Comparison of ENCODE assay signal across 15 mouse cellular contexts in genomic region chr7:123566264-123566663, GRCm38 (mm10).
DNase-seq lines count a peak whose midpoint lies in the region; ATAC-seq and TF ChIP-seq lines count a peak whose summit lies in the region.
"Had no signal": no experiment of that assay in that cellular context is flagged by ENCODE, and none has a peak within 500 bp of the region (broad histone marks: within the 10 kb centered on the region; RNA-seq: fewer than 3 reads in every experiment).

No protein-coding gene starts in this region.

- TF ChIP-seq EP300 in MEL (IDR thresholded peaks at IDR 0.05; ENCODE audit: low read depth in 1 of 2, low read length in 2 of 2): no peak

- no peak overlapping the region for H3K27ac ChIP-seq in MEL (ENCODE audit: control insufficient read depth, low read depth, low read length)
- no peak overlapping the region for H3K27ac ChIP-seq in cerebellum, adult 2 months (ENCODE audit: insufficient read depth, low read length)
- H3K27ac ChIP-seq: forebrain, embryonic 15.5 days; liver, embryonic 15.5 days had no signal

- H3K36me3 ChIP-seq in MEL (ENCODE audit: control insufficient read depth in 1 of 2, insufficient read depth in 2 of 2, low read length in 2 of 2): no peaks in the 10 kb centered on the region
- H3K36me3 ChIP-seq: forebrain, embryonic 15.5 days; liver, embryonic 15.5 days had no signal

- no peak overlapping the region for H3K4me3 ChIP-seq in MEL (ENCODE audit: control insufficient read depth in 1 of 2, insufficient read depth in 1 of 2, low read depth in 2 of 2, low read length in 2 of 2)
- H3K4me3 ChIP-seq in cerebellum, adult 2 months (replicated peaks; ENCODE audit: insufficient read depth, low read depth, low read length): no peak overlapping the region
- H3K4me3 ChIP-seq: forebrain, embryonic 15.5 days; liver, embryonic 15.5 days had no signal

- H3K4me1 ChIP-seq in MEL (ENCODE audit: control insufficient read depth in 1 of 2, insufficient read depth in 2 of 2, low read length in 2 of 2): no peaks in the 10 kb centered on the region
- H3K4me1 ChIP-seq in cerebellum, adult 2 months (ENCODE audit: control insufficient read depth, insufficient read depth, low read length): no peaks in the 10 kb centered on the region
- H3K4me1 ChIP-seq: forebrain, embryonic 15.5 days; liver, embryonic 15.5 days had no signal

- no peaks in the 10 kb centered on the region for H3K27me3 ChIP-seq in MEL (ENCODE audit: control insufficient read depth in 1 of 2, insufficient read depth in 2 of 2, low read length in 2 of 2)
- H3K27me3 ChIP-seq in cerebellum, adult 2 months (ENCODE audit: control insufficient read depth, insufficient read depth, low read length): no peaks in the 10 kb centered on the region
- H3K27me3 ChIP-seq: forebrain, embryonic 15.5 days; liver, embryonic 15.5 days had no signal

- no peaks in the 10 kb centered on the region for H3K79me2 ChIP-seq in MEL (ENCODE audit: control insufficient read depth, insufficient read depth, low read length, poor library complexity)

- peak; percentile 8 to 15 for DNase-seq in cerebellum, postnatal 10 days
- no peak for DNase-seq in cerebellum, adult 9-11 months
- DNase-seq in kidney, postnatal 4 days: peak; percentile 5 to 7
- no peak for DNase-seq in kidney, adult 9 months
- DNase-seq in 3T3-L1 (ENCODE audit: low read depth, low spot score) (peak; percentile 2), MEL (ENCODE audit: low read depth, low spot score) (peak; percentile 15)
- DNase-seq in cerebellum, adult 2 months: no peak
- DNase-seq: cerebellum, adult 9-10 months; gastrocnemius, postnatal 36 days; right cerebral cortex, adult 18-20 months; thymus, adult 2 months had no signal

- H3K9ac ChIP-seq in MEL (ENCODE audit: control insufficient read depth, low read depth, low read length, poor library complexity, severe bottlenecking): no peak overlapping the region
- H3K9ac ChIP-seq: forebrain, embryonic 15.5 days; liver, embryonic 15.5 days had no signal

- WGBS in cerebellum, adult 2 months: 50% methylated on average over 1 of the region's 1 CpGs

- H3K9me3 ChIP-seq in MEL (replicated peaks; ENCODE audit: insufficient read depth, low read length): no peaks in the 10 kb centered on the region
- H3K9me3 ChIP-seq: forebrain, embryonic 15.5 days; liver, embryonic 15.5 days had no signal

- TF ChIP-seq POLR2A in MEL (IDR thresholded peaks at IDR 0.05; ENCODE audit: control insufficient read depth in 1 of 2, insufficient read depth in 1 of 2, low read depth in 1 of 2, low read length in 2 of 2, poor library complexity in 1 of 2): no peak
- no peak for TF ChIP-seq POLR2A in cerebellum, adult 2 months (IDR thresholded peaks at IDR 0.05; ENCODE audit: borderline replicate concordance, insufficient read depth, low read length)

- peak; percentile 41 to 54 (median 46) for TF ChIP-seq CTCF in MEL (IDR thresholded peaks at IDR 0.05 in 2 of 3, conservative IDR thresholded peaks at IDR 0.05 in 1 of 3; ENCODE audit: control insufficient read depth in 1 of 3, insufficient read depth in 1 of 3, low read depth in 2 of 3, low read length in 3 of 3, poor library complexity in 1 of 3, severe bottlenecking in 1 of 3)
- no peak for TF ChIP-seq CTCF in cerebellum, adult 2 months (IDR thresholded peaks at IDR 0.05; ENCODE audit: borderline replicate concordance, insufficient read depth, low read depth, low read length)

- peak; percentile 18 for TF ChIP-seq RAD21 in MEL (IDR thresholded peaks at IDR 0.05; ENCODE audit: low read depth, low read length)

- ATAC-seq in cerebellum, adult (ENCODE audit: insufficient number of reproducible peaks, low FRiP score, low TSS enrichment): no peak
- ATAC-seq: forebrain, embryonic 15.5 days; hindbrain, embryonic 16.5 days had no signal

TF ChIP-seq in MEL, 35 proteins besides CTCF, POLR2A, EP300 and RAD21:
- TF ChIP-seq SMC3 (IDR thresholded peaks at IDR 0.05; ENCODE audit: low read depth, low read length) (peak; percentile 33), ELF1 (IDR thresholded peaks at IDR 0.05; ENCODE audit: low read depth, low read length) (no peak)

Comparison
In these comparisons a context has a peak if more than half of its experiments do, and no peak if none do; other contexts are left out.
1. DNase-seq: peak in cerebellum, postnatal 10 days (2 of 2), kidney, postnatal 4 days (2 of 2), 3T3-L1 (single experiment) and MEL (single experiment); none in cerebellum, adult 9-11 months (single experiment), kidney, adult 9 months (single experiment) and cerebellum, adult 2 months (0 of 2).